Mouse (Mus musculus) spleen, adult 2 months (tissue): ENCODE results near the gene Hacl1.

Source experiments
- CTCF ChIP-seq: fragments of 200-500 bp; IDR thresholded peaks from 2 replicates; pipeline ENCODE4 v1.5.1; 2011; ENCODE audit warnings: mild to moderate bottlenecking, inconsistent platforms; ENCODE audit not compliant: insufficient read depth, insufficient read length, insufficient replicate concordance; ENCODE audit errors: extremely low read depth
- POLR2A ChIP-seq: fragments of 200-500 bp; IDR thresholded peaks from 2 replicates; pipeline ENCODE4 v1.6.1; 2011; ENCODE audit warnings: low read depth, low read length, inconsistent platforms

DNA sequence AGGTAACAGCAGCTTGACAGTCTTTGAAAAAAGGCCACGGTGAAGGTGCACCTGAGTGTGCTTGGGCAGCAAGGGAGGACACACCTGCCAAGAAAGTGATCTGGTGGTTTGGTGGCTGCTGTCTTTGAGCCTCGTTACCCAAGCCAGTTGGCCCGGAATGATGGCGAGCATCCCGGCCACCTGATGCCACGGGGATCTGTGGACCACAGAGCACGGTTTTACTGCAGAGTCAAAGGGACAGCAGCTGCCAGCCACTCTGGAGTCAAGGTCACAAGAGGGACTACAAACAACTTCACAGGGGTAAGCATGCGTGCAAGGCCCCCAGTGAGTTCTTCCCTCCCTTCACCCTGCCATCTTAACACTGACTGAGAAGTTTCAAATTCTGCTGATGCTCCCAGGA lies 83.8 kb downstream of the Hacl1 start:
- TF ChIP-seq CTCF (no peak), POLR2A (no peak)
